ENCODE assay signal across 10 mouse cellular contexts in genomic region chr19:60916869-60917570, GRCm38 (mm10).
"Had no signal": no experiment of that assay in that cellular context is flagged by ENCODE, and none has a peak within 500 bp of the region (broad histone marks: within the 10 kb centered on the region; RNA-seq: fewer than 3 reads in every experiment).

No protein-coding gene starts in this region.

- DNase-seq: kidney, adult 8-10 months; kidney, postnatal 14 days; left cerebral cortex, postnatal 4 days; lung, adult 18-20 months; spleen, adult 18-20 months; thymus, postnatal 36 days had no signal

- H3K4me3 ChIP-seq: limb, embryonic 13.5 days; midbrain, embryonic 12.5 days; neural tube, embryonic 13.5 days had no signal

- H3K27ac ChIP-seq: limb, embryonic 13.5 days; liver, embryonic 14.5 days; midbrain, embryonic 12.5 days; neural tube, embryonic 13.5 days had no signal

- H3K9me3 ChIP-seq: limb, embryonic 13.5 days; midbrain, embryonic 12.5 days; neural tube, embryonic 13.5 days had no signal

- H3K27me3 ChIP-seq: limb, embryonic 13.5 days; midbrain, embryonic 12.5 days; neural tube, embryonic 13.5 days had no signal

- H3K36me3 ChIP-seq: limb, embryonic 13.5 days; midbrain, embryonic 12.5 days; neural tube, embryonic 13.5 days had no signal

- H3K4me1 ChIP-seq: limb, embryonic 13.5 days; midbrain, embryonic 12.5 days; neural tube, embryonic 13.5 days had no signal

- H3K9ac ChIP-seq: limb, embryonic 13.5 days; liver, embryonic 14.5 days; midbrain, embryonic 12.5 days; neural tube, embryonic 13.5 days had no signal
